In the genomic region with DNA sequence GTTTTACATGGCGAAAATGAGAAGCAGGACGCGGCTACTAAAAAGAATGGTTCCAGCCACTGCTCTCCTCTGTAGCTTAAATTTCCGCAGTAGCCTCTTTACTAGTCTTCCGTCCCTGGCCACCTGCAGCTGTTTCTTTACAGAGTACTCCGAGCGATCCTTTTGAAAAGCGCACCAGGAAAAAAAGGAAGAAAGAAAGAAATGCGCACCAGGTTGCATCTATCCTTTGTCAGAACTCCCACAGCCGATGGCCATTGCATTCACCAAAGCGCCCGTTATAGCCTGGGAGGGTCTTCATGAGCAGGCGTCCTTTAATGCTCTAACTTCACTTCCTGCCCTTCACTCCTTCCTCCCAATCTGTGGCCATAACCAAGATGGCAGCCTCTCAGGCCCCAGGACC, we compare ENCODE assay signal across 8 mouse cellular contexts. TPM values are rescaled to one million over a fixed set of nuclear protein-coding genes. Genes with fewer than 3 reads are reported as not detected.
DNase-seq lines count a peak whose midpoint lies in the region; ATAC-seq lines count a peak whose summit lies in the region.

Gene Ptpn5 (minus strand): TSS at position 354 of the 400 bp plus-strand sequence.

- ATAC-seq in heart, embryonic 11.5 days (replicated peaks; ENCODE audit: insufficient number of reproducible peaks, low FRiP score, low TSS enrichment) = no peak
- ATAC-seq in hindbrain, embryonic 14.5 days (ENCODE audit: low FRiP score) = no peak
- ATAC-seq in liver, embryonic 16.5 days (ENCODE audit: low read depth) = no peak

- DNase-seq in heart, adult 11 months = no peak
- peak; percentile 9 for DNase-seq in R1 (ENCODE audit: low read depth, low spot score)
- DNase-seq in hindbrain, embryonic 14.5 days (ENCODE audit: low spot score) = peak; percentile 26
- DNase-seq in adrenal gland, postnatal 25 days = no peak
- DNase-seq in adrenal gland, adult 8-10 months = no peak
- DNase-seq in spleen, postnatal 36 days (ENCODE audit: low spot score in 2 of 2) = no peak

- H3K9me3 ChIP-seq in heart, embryonic 11.5 days (replicated peaks; ENCODE audit: control insufficient read depth, low read length) = no peaks in the 10 kb centered on the region
- H3K9me3 ChIP-seq in hindbrain, embryonic 14.5 days (ENCODE audit: control insufficient read depth, low read length) = no peaks in the 10 kb centered on the region
- H3K9me3 ChIP-seq in liver, embryonic 16.5 days (replicated peaks; ENCODE audit: control insufficient read depth, low read length) = no peaks in the 10 kb centered on the region

- 10% methylated on average over 13 of the region's 13 CpGs for WGBS in heart, embryonic 11.5 days (ENCODE audit: insufficient replicate concordance)
- 2% methylated on average over 13 of the region's 13 CpGs for WGBS in hindbrain, embryonic 14.5 days
- WGBS in liver, embryonic 16.5 days (ENCODE audit: insufficient replicate concordance) = 14% methylated on average over 13 of the region's 13 CpGs

- H3K4me1 ChIP-seq in heart, embryonic 11.5 days (ENCODE audit: control insufficient read depth, insufficient read depth, low read length) = peaks cover 6% of the 10 kb centered on the region; the same call in 1 of the 2 replicates
- peaks cover 18% of the 10 kb centered on the region for H3K4me1 ChIP-seq in hindbrain, embryonic 14.5 days (replicated peaks; ENCODE audit: control insufficient read depth, insufficient read depth, low read length)
- no peaks in the 10 kb centered on the region for H3K4me1 ChIP-seq in liver, embryonic 16.5 days (ENCODE audit: control insufficient read depth, low read depth, low read length)

- H3K27me3 ChIP-seq in heart, embryonic 11.5 days (ENCODE audit: control insufficient read depth, insufficient read depth, low read length) = peaks cover 62% of the 10 kb centered on the region
- peaks cover 5% of the 10 kb centered on the region; the same call in 1 of the 2 replicates for H3K27me3 ChIP-seq in hindbrain, embryonic 14.5 days (ENCODE audit: control insufficient read depth, insufficient read depth, low read length)
- peaks cover 48% of the 10 kb centered on the region for H3K27me3 ChIP-seq in liver, embryonic 16.5 days (ENCODE audit: control insufficient read depth, insufficient read depth, low read depth, low read length)

- H3K4me3 ChIP-seq in heart, embryonic 11.5 days (ENCODE audit: low read depth, low read length) = peak within 1 kb of the TSS; percentile 68
- peak within 1 kb of the TSS; percentile 74 for H3K4me3 ChIP-seq in hindbrain, embryonic 14.5 days (replicated peaks; ENCODE audit: low read length)
- peak within 1 kb of the TSS; percentile 45 for H3K4me3 ChIP-seq in liver, embryonic 16.5 days (ENCODE audit: low read depth, low read length)

- no peaks in the 10 kb centered on the region for H3K36me3 ChIP-seq in heart, embryonic 11.5 days (ENCODE audit: control insufficient read depth, insufficient read depth, low read length)
- H3K36me3 ChIP-seq in hindbrain, embryonic 14.5 days (replicated peaks; ENCODE audit: control insufficient read depth, insufficient read depth) = no peaks in the 10 kb centered on the region
- no peaks in the 10 kb centered on the region for H3K36me3 ChIP-seq in liver, embryonic 16.5 days (ENCODE audit: control insufficient read depth, insufficient read depth)

- no peak within 1 kb of the TSS for H3K27ac ChIP-seq in heart, embryonic 11.5 days (ENCODE audit: low read depth, low read length)
- peak within 1 kb of the TSS; percentile 91 for H3K27ac ChIP-seq in hindbrain, embryonic 14.5 days
- no peak within 1 kb of the TSS for H3K27ac ChIP-seq in liver, embryonic 16.5 days (ENCODE audit: low read length)

- peak within 1 kb of the TSS; percentile 100 for H3K4me2 ChIP-seq in heart, embryonic 11.5 days
- peak within 1 kb of the TSS; percentile 68 for H3K4me2 ChIP-seq in hindbrain, embryonic 14.5 days (replicated peaks)
- peak within 1 kb of the TSS; percentile 55 for H3K4me2 ChIP-seq in liver, embryonic 16.5 days (ENCODE audit: low read depth, low read length)

- H3K9ac ChIP-seq in heart, embryonic 11.5 days (ENCODE audit: low read depth, low read length) = peak within 1 kb of the TSS; percentile 63
- peak within 1 kb of the TSS; percentile 85 for H3K9ac ChIP-seq in hindbrain, embryonic 14.5 days
- H3K9ac ChIP-seq in liver, embryonic 16.5 days (ENCODE audit: low read depth, low read length) = no peak within 1 kb of the TSS

RNA-seq across cellular contexts. Expression of gene Ptpn5, which starts in this region (rescaled TPM):
- 0.07 and 0.15 TPM in 2 replicates for polyA plus RNA-seq in heart, embryonic 11.5 days (2014; fragmentation: Nextera tagmentation; extraction: Ambion mirVana)
- 162 and 171 TPM in 2 replicates for polyA plus RNA-seq in hindbrain, embryonic 14.5 days (2014; fragmentation: Nextera tagmentation; extraction: Ambion mirVana)
- polyA plus RNA-seq in liver, embryonic 16.5 days (2015; fragmentation: Nextera tagmentation; extraction: Ambion mirVana) = 0.08 TPM in 1 of 2 replicates, not detected in the other
- total RNA-seq in adrenal gland, postnatal 25 days (2021) = 1.3 and 2.2 TPM in 2 replicates
- 1 to 10 TPM in 3 of 4 experiments, under 1 TPM in 1; 0.68 to 3.3 (median 1.7) TPM for total RNA-seq in adrenal gland, adult 8-10 months (2022)

Comparison
In these comparisons a context has a peak if more than half of its experiments do, and no peak if none do; other contexts are left out.
1. RNA of gene Ptpn5 (polyA plus RNA-seq): 162 to 171 TPM in hindbrain, embryonic 14.5 days; 0.07 to 0.15 TPM in heart, embryonic 11.5 days and 0.08 TPM in liver, embryonic 16.5 days; every median in the first group is over 100 times any median in the second.
2. DNase-seq: peak in R1 (single experiment) and hindbrain, embryonic 14.5 days (single experiment); none in heart, adult 11 months (single experiment), adrenal gland, postnatal 25 days (single experiment), adrenal gland, adult 8-10 months (single experiment) and spleen, postnatal 36 days (0 of 2).
3. Peak in every context shown above with its lines, with median percentiles within 50 percentile points of each other: H3K4me2 ChIP-seq and H3K4me3 ChIP-seq.